Mouse (Mus musculus) neural tube, embryonic 12.5 days (tissue): ENCODE data around the gene Slc22a17. TPM values are rescaled to one million over a fixed set of nuclear protein-coding genes. Genes with fewer than 3 reads are reported as not detected.
"Not testable (repeated sequence)": the region's sequence is repeated elsewhere in the genome, so short reads cannot be mapped to it uniquely, and the experiment has no call there.

Source experiments
- ATAC-seq: fragments of 200-750 bp; cut with Nextera tagmentation; 2 replicates; pipeline ENCODE4 v1.8.0; 2017; ENCODE audit warnings: low read depth, mild to moderate bottlenecking, moderate TSS enrichment, moderate library complexity; ENCODE audit not compliant: low FRiP score
- H3K27ac ChIP-seq: fragments of 300-500 bp; sonication (generic); 2 replicates; pipeline ENCODE4 v1.5.1; 2016
- H3K27me3 ChIP-seq: fragments of 300-500 bp; sonication (generic); replicated peaks from 2 replicates; pipeline ENCODE4 v1.6.1; 2016; ENCODE audit warnings: mild to moderate bottlenecking
- H3K36me3 ChIP-seq: fragments of 300-500 bp; sonication (generic); 2 replicates; pipeline ENCODE4 v1.6.1; 2016; ENCODE audit warnings: mild to moderate bottlenecking
- H3K4me1 ChIP-seq: fragments of 300-500 bp; sonication (generic); 2 replicates; pipeline ENCODE4 v1.6.1; 2016
- H3K4me2 ChIP-seq: fragments of 300-500 bp; sonication (generic); replicated peaks from 2 replicates; pipeline ENCODE4 v1.6.1; 2016; ENCODE audit warnings: mild to moderate bottlenecking
- H3K4me3 ChIP-seq: fragments of 300-500 bp; sonication (generic); 2 replicates; pipeline ENCODE4 v1.5.1; 2016
- H3K9ac ChIP-seq: fragments of 300-500 bp; sonication (generic); 2 replicates; pipeline ENCODE4 v1.6.1; 2016; ENCODE audit warnings: mild to moderate bottlenecking
- H3K9me3 ChIP-seq: fragments of 300-500 bp; sonication (generic); 2 replicates; pipeline ENCODE4 v1.6.1; 2016; ENCODE audit warnings: mild to moderate bottlenecking
- WGBS: fragments of 180-500 bp; shearing (Covaris S2); methylation state at CpG from one replicate; pipeline ENCODE4 v1.1.7; 2016; 5-methylcytosine and 5-hydroxymethylcytosine counted together
- polyA plus RNA-seq: library from polyadenylated mRNA; unstranded; fragments of >200 nt; fragmentation: Nextera tagmentation; extraction: Ambion mirVana; gene quantifications from 2 replicates; pipeline ENCODE4 v1.2.1, GENCODE M21; 2016

The Slc22a17 gene
- 126 and 131 TPM in 2 replicates for polyA plus RNA-seq

GRCm38 (mm10) chr14:54912886-54913285 is at the start of gene Slc22a17:
Slc22a17 (minus strand) TSS chr14:54913132.
- 0% methylated on average over 28 of the region's 28 CpGs for WGBS
- Histone ChIP-seq H3K36me3 (peaks cover 39% of the 10 kb centered on the region), H3K4me1 (peaks cover 24% of the 10 kb centered on the region), H3K9me3 (no peaks in the 10 kb centered on the region), H3K4me2 (peak within 1 kb of the TSS; percentile 98), H3K4me3 (peak within 1 kb of the TSS; percentile 90), H3K27me3 (no peaks in the 10 kb centered on the region), H3K27ac (peak within 1 kb of the TSS; percentile 74), H3K9ac (peak within 1 kb of the TSS; percentile 91)
- ATAC-seq = peak; percentile 95

GRCm38 (mm10) chr14:54962714-54963113 is 49.8 kb upstream of the Slc22a17 start:
- no peak overlapping the region for H3K27ac ChIP-seq
- H3K27me3 ChIP-seq = no peaks in the 10 kb centered on the region
- no peaks in the 10 kb centered on the region for H3K9me3 ChIP-seq
- no peak overlapping the region for H3K9ac ChIP-seq
- H3K4me2 ChIP-seq = no peak overlapping the region
- H3K4me3 ChIP-seq = no peak overlapping the region
- no peak for ATAC-seq
- no peaks in the 10 kb centered on the region for H3K36me3 ChIP-seq
- no peaks in the 10 kb centered on the region for H3K4me1 ChIP-seq
- WGBS = 90% methylated on average over 7 of the region's 7 CpGs

GRCm38 (mm10) chr14:54961487-54961886 is 48.6 kb upstream of the Slc22a17 start:
- no peak overlapping the region for H3K4me3 ChIP-seq
- WGBS = 83% methylated on average over 5 of the region's 5 CpGs
- H3K27ac ChIP-seq = no peak overlapping the region
- no peaks in the 10 kb centered on the region for H3K27me3 ChIP-seq
- H3K9ac ChIP-seq = no peak overlapping the region
- no peaks in the 10 kb centered on the region for H3K4me1 ChIP-seq
- H3K9me3 ChIP-seq = no peaks in the 10 kb centered on the region
- H3K4me2 ChIP-seq = no peak overlapping the region
- ATAC-seq = no peak
- H3K36me3 ChIP-seq = no peaks in the 10 kb centered on the region

GRCm38 (mm10) chr14:54960769-54961168 is 47.8 kb upstream of the Slc22a17 start:
- ATAC-seq = no peak
- Histone ChIP-seq H3K9me3 (no peaks in the 10 kb centered on the region), H3K4me2 (no peak overlapping the region), H3K27ac (no peak overlapping the region), H3K4me1 (no peaks in the 10 kb centered on the region), H3K4me3 (no peak overlapping the region), H3K9ac (no peak overlapping the region), H3K27me3 (no peaks in the 10 kb centered on the region), H3K36me3 (no peaks in the 10 kb centered on the region)
- 75% methylated on average over 10 of the region's 10 CpGs for WGBS

GRCm38 (mm10) chr14:54959853-54960613 is 47.1 kb upstream of the Slc22a17 start:
- H3K4me3 ChIP-seq, H3K27ac ChIP-seq, H3K36me3 ChIP-seq, H3K4me1 ChIP-seq, H3K27me3 ChIP-seq, H3K9me3 ChIP-seq, ATAC-seq, H3K4me2 ChIP-seq, H3K9ac ChIP-seq: not testable (repeated sequence)
- WGBS = 93% methylated on average over 12 of the region's 12 CpGs

- Histone ChIP-seq H3K4me1 (no peaks in the 10 kb centered on the region), H3K9ac (no peak overlapping the region), H3K27ac (no peak overlapping the region), H3K9me3 (no peaks in the 10 kb centered on the region), H3K27me3 (no peaks in the 10 kb centered on the region), H3K4me3 (no peak overlapping the region), H3K4me2 (no peak overlapping the region), H3K36me3 (no peaks in the 10 kb centered on the region)
- WGBS = 86% methylated on average over 3 of the region's 3 CpGs
- ATAC-seq = no peak
Measured at GRCm38 (mm10) chr14:54959197-54959596, 46.3 kb upstream of the Slc22a17 start.

GRCm38 (mm10) chr14:54958503-54958902 is 45.6 kb upstream of the Slc22a17 start:
- H3K4me1 ChIP-seq = no peaks in the 10 kb centered on the region
- H3K27ac ChIP-seq = no peak overlapping the region
- H3K27me3 ChIP-seq = no peaks in the 10 kb centered on the region
- no peak overlapping the region for H3K4me3 ChIP-seq
- no peaks in the 10 kb centered on the region for H3K36me3 ChIP-seq
- no peak overlapping the region for H3K4me2 ChIP-seq
- H3K9me3 ChIP-seq = no peaks in the 10 kb centered on the region
- no peak overlapping the region for H3K9ac ChIP-seq
- WGBS = 81% methylated on average over 4 of the region's 4 CpGs
- ATAC-seq = no peak

GRCm38 (mm10) chr14:54956533-54956932 is 43.6 kb upstream of the Slc22a17 start:
- WGBS = 88% methylated on average over 9 of the region's 9 CpGs
- no peaks in the 10 kb centered on the region for H3K36me3 ChIP-seq
- H3K4me2 ChIP-seq = no peak overlapping the region
- no peak overlapping the region for H3K4me3 ChIP-seq
- ATAC-seq = no peak
- H3K9me3 ChIP-seq = no peaks in the 10 kb centered on the region
- H3K4me1 ChIP-seq = no peaks in the 10 kb centered on the region
- H3K27ac ChIP-seq = no peak overlapping the region
- no peaks in the 10 kb centered on the region for H3K27me3 ChIP-seq
- H3K9ac ChIP-seq = no peak overlapping the region

GRCm38 (mm10) chr14:54955481-54955880 is 42.5 kb upstream of the Slc22a17 start:
- H3K27me3 ChIP-seq = no peaks in the 10 kb centered on the region
- no peak overlapping the region for H3K4me3 ChIP-seq
- WGBS = 86% methylated on average over 3 of the region's 3 CpGs
- no peak overlapping the region for H3K4me2 ChIP-seq
- no peak for ATAC-seq
- no peaks in the 10 kb centered on the region for H3K4me1 ChIP-seq
- no peak overlapping the region for H3K9ac ChIP-seq
- no peaks in the 10 kb centered on the region for H3K9me3 ChIP-seq
- no peaks in the 10 kb centered on the region for H3K36me3 ChIP-seq
- no peak overlapping the region for H3K27ac ChIP-seq

GRCm38 (mm10) chr14:54954474-54954873 is 41.5 kb upstream of the Slc22a17 start:
- no peak for ATAC-seq
- no peak overlapping the region for H3K9ac ChIP-seq
- no peaks in the 10 kb centered on the region for H3K36me3 ChIP-seq
- no peak overlapping the region for H3K27ac ChIP-seq
- no peak overlapping the region for H3K4me3 ChIP-seq
- H3K4me2 ChIP-seq = no peak overlapping the region
- no peaks in the 10 kb centered on the region for H3K9me3 ChIP-seq
- H3K4me1 ChIP-seq = no peaks in the 10 kb centered on the region
- H3K27me3 ChIP-seq = no peaks in the 10 kb centered on the region; the same call in 1 of the 2 replicates
- 86% methylated on average over 3 of the region's 3 CpGs for WGBS

- Histone ChIP-seq H3K9me3 (no peaks in the 10 kb centered on the region), H3K36me3 (no peaks in the 10 kb centered on the region), H3K4me1 (no peaks in the 10 kb centered on the region), H3K9ac (no peak overlapping the region), H3K27me3 (no peaks in the 10 kb centered on the region; the same call in 1 of the 2 replicates), H3K4me3 (no peak overlapping the region), H3K27ac (no peak overlapping the region), H3K4me2 (no peak overlapping the region)
- ATAC-seq = no peak
- WGBS = 90% methylated on average over 8 of the region's 8 CpGs
Measured at GRCm38 (mm10) chr14:54953664-54954206, 40.8 kb upstream of the Slc22a17 start.

GRCm38 (mm10) chr14:54951587-54951986 is 38.7 kb upstream of the Slc22a17 start:
- H3K36me3 ChIP-seq = no peaks in the 10 kb centered on the region
- H3K4me3 ChIP-seq = no peak overlapping the region
- no peak overlapping the region for H3K4me2 ChIP-seq
- no peak overlapping the region for H3K9ac ChIP-seq
- H3K4me1 ChIP-seq = no peaks in the 10 kb centered on the region
- ATAC-seq = no peak
- H3K27ac ChIP-seq = no peak overlapping the region
- no peaks in the 10 kb centered on the region; the same call in 1 of the 2 replicates for H3K27me3 ChIP-seq
- no peaks in the 10 kb centered on the region for H3K9me3 ChIP-seq
- WGBS = 87% methylated on average over 6 of the region's 6 CpGs

- no peaks in the 10 kb centered on the region for H3K4me1 ChIP-seq
- no peaks in the 10 kb centered on the region for H3K9me3 ChIP-seq
- WGBS = 61% methylated on average over 12 of the region's 12 CpGs
- H3K27ac ChIP-seq = no peak overlapping the region
- H3K4me2 ChIP-seq = no peak overlapping the region
- no peak for ATAC-seq
- no peaks in the 10 kb centered on the region; the same call in 1 of the 2 replicates for H3K27me3 ChIP-seq
- H3K36me3 ChIP-seq = no peaks in the 10 kb centered on the region
- H3K4me3 ChIP-seq = no peak overlapping the region
- H3K9ac ChIP-seq = no peak overlapping the region
Measured at GRCm38 (mm10) chr14:54950493-54950892, 37.6 kb upstream of the Slc22a17 start.
